Mouse (Mus musculus): ENCODE results near the gene Wasl.

DNA sequence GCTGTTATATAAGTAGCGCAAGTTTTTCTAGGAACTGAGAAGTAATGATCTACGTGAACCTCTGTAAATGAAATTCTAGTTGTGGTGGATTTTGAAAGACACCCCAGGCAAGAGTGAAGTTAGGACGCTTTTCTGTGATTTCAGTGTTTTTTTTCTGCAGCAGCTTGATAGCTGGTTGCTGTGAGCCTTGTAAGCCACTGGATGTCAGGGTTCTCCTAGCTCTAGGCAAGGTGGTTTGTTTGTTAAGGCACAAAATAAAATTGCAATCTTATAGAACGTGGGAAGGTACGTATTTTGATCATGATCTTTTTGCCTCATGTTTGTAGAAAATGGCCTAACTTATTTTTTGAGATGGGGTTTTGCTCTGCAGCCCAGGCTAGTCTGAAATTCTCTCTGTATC, 95.8 kb downstream of the Wasl start:
- TF ChIP-seq MAFK (IDR thresholded peaks at IDR 0.05; ENCODE audit: insufficient read depth, low read depth, low read length) (no peak), HCFC1 (IDR thresholded peaks at IDR 0.05; ENCODE audit: borderline replicate concordance, insufficient read depth, low read length) (no peak), ZNF384 (IDR thresholded peaks at IDR 0.05; ENCODE audit: low read depth, low read length) (no peak), ZC3H11A (IDR thresholded peaks at IDR 0.05; ENCODE audit: borderline replicate concordance, low read depth, low read length) (no peak), CHD2 (IDR thresholded peaks at IDR 0.05; ENCODE audit: low read depth, low read length) (no peak)

Data from ES-E14 (cell line).